Mouse (Mus musculus) testis, adult 2 months (tissue): ENCODE data around the gene Selenoo. TPM values are rescaled to one million over a fixed set of nuclear protein-coding genes. Genes with fewer than 3 reads are reported as not detected.

ENCODE experiments used
- H3K27ac ChIP-seq: fragments of 200-500 bp; 2 replicates; pipeline ENCODE4 v1.5.1; 2012; ENCODE audit warnings: low read depth, low read length; ENCODE audit not compliant: control insufficient read depth, insufficient read depth
- H3K27me3 ChIP-seq: fragments of 200-500 bp; 2 replicates; pipeline ENCODE4 v1.6.1; 2012; ENCODE audit warnings: mild to moderate bottlenecking, low read length, moderate library complexity; ENCODE audit not compliant: control insufficient read depth, insufficient read depth
- H3K36me3 ChIP-seq: fragments of 200-500 bp; 2 replicates; pipeline ENCODE4 v1.6.1; 2012; ENCODE audit warnings: mild to moderate bottlenecking, low read length; ENCODE audit not compliant: control insufficient read depth, insufficient read depth
- H3K4me1 ChIP-seq: fragments of 200-500 bp; 2 replicates; pipeline ENCODE4 v1.6.1; 2012; ENCODE audit warnings: low read length; ENCODE audit not compliant: control insufficient read depth, insufficient read depth
- H3K4me3 ChIP-seq: fragments of 200-500 bp; 2 replicates; pipeline ENCODE4 v1.5.1; 2012; ENCODE audit warnings: low read depth, mild to moderate bottlenecking, low read length, moderate library complexity, mixed read lengths; ENCODE audit not compliant: control insufficient read depth
- CTCF ChIP-seq: fragments of 200-500 bp; IDR thresholded peaks from 2 replicates; pipeline ENCODE4 v1.5.1; 2012; ENCODE audit warnings: low read depth, mild to moderate bottlenecking, inconsistent platforms, low read length, moderate library complexity; ENCODE audit not compliant: control insufficient read depth, insufficient read depth, insufficient replicate concordance
- POLR2A ChIP-seq: fragments of 200-500 bp; IDR thresholded peaks from 2 replicates; pipeline ENCODE4 v1.6.1; 2012; ENCODE audit warnings: low read depth, mild to moderate bottlenecking, inconsistent platforms, low read length, moderate library complexity; ENCODE audit not compliant: control insufficient read depth
- polyA plus RNA-seq: library from polyadenylated mRNA; depleted of rRNA; stranded (reverse); fragments of >200 nt; gene quantifications from 2 replicates; pipeline ENCODE4 v1.2.3, GENCODE M21; 2012

Gene Selenoo
- polyA plus RNA-seq, 1 experiment, result 10.5 TPM

GRCm38 (mm10) chr15:89076156-89076731 is 12.6 kb upstream of the Selenoo start:
- no peaks in the 10 kb centered on the region for H3K36me3 ChIP-seq
- TF ChIP-seq POLR2A (no peak), CTCF (no peak)
- H3K4me3 ChIP-seq, result peak overlapping the region; percentile 98
- no peaks in the 10 kb centered on the region for H3K27me3 ChIP-seq
- peak overlapping the region; percentile 73 for H3K27ac ChIP-seq
- H3K4me1 ChIP-seq, result peaks cover 13% of the 10 kb centered on the region

GRCm38 (mm10) chr15:89078208-89078836 is 10.6 kb upstream of the Selenoo start:
- H3K4me3 ChIP-seq, result no peak overlapping the region
- no peaks in the 10 kb centered on the region for H3K27me3 ChIP-seq
- H3K36me3 ChIP-seq, result no peaks in the 10 kb centered on the region; the same call in 1 of the 2 replicates
- peaks cover 13% of the 10 kb centered on the region for H3K4me1 ChIP-seq
- TF ChIP-seq CTCF (no peak), POLR2A (no peak)
- H3K27ac ChIP-seq, result no peak overlapping the region

GRCm38 (mm10) chr15:89083906-89084305 is 5.0 kb upstream of the Selenoo start:
- H3K27ac ChIP-seq, result no peak overlapping the region
- no peaks in the 10 kb centered on the region for H3K27me3 ChIP-seq
- H3K4me1 ChIP-seq, result no peaks in the 10 kb centered on the region
- no peak for TF ChIP-seq CTCF
- TF ChIP-seq POLR2A, result no peak
- no peaks in the 10 kb centered on the region; the same call in 1 of the 2 replicates for H3K36me3 ChIP-seq
- H3K4me3 ChIP-seq, result no peak overlapping the region

- Histone ChIP-seq H3K27ac (no peak overlapping the region), H3K36me3 (no peaks in the 10 kb centered on the region; the same call in 1 of the 2 replicates), H3K27me3 (no peaks in the 10 kb centered on the region), H3K4me3 (no peak overlapping the region), H3K4me1 (peaks cover 4% of the 10 kb centered on the region)
- TF ChIP-seq CTCF (no peak), POLR2A (no peak)
These were observed 4.1 kb upstream of the Selenoo start for GRCm38 (mm10) chr15:89084826-89085225.

GRCm38 (mm10) chr15:89089248-89090051 is 566 bp downstream of the Selenoo start:
- peak overlapping the region; percentile 83 for H3K4me3 ChIP-seq
- H3K27me3 ChIP-seq, result no peaks in the 10 kb centered on the region
- TF ChIP-seq CTCF (no peak), POLR2A (no peak)
- H3K4me1 ChIP-seq, result peaks cover 7% of the 10 kb centered on the region
- H3K27ac ChIP-seq, result peak overlapping the region; percentile 52
- no peaks in the 10 kb centered on the region; the same call in 1 of the 2 replicates for H3K36me3 ChIP-seq

GRCm38 (mm10) chr15:89090662-89091061 is 1.8 kb downstream of the Selenoo start:
- peaks cover 1% of the 10 kb centered on the region for H3K36me3 ChIP-seq
- peaks cover 7% of the 10 kb centered on the region for H3K4me1 ChIP-seq
- no peaks in the 10 kb centered on the region for H3K27me3 ChIP-seq
- no peak overlapping the region for H3K27ac ChIP-seq
- no peak for TF ChIP-seq POLR2A
- no peak for TF ChIP-seq CTCF
- H3K4me3 ChIP-seq, result no peak overlapping the region

- Histone ChIP-seq H3K36me3 (peaks cover 1% of the 10 kb centered on the region), H3K27me3 (no peaks in the 10 kb centered on the region)
- TF ChIP-seq CTCF, result no peak
- no peak for TF ChIP-seq POLR2A
These were observed 3.3 kb downstream of the Selenoo start for GRCm38 (mm10) chr15:89092181-89092580.

More at GRCm38 (mm10) chr15:89092181-89092580, 3.3 kb downstream of the Selenoo start:
- peaks cover 7% of the 10 kb centered on the region for H3K4me1 ChIP-seq
- no peak overlapping the region for H3K4me3 ChIP-seq
- H3K27ac ChIP-seq, result no peak overlapping the region
